Mouse (Mus musculus): Measurements from ENCODE around the gene Hmga1b.
"Not testable (repeated sequence)": the region's sequence is repeated elsewhere in the genome, so short reads cannot be mapped to it uniquely, and the experiment has no call there.

Gene Hmga1b

DNA sequence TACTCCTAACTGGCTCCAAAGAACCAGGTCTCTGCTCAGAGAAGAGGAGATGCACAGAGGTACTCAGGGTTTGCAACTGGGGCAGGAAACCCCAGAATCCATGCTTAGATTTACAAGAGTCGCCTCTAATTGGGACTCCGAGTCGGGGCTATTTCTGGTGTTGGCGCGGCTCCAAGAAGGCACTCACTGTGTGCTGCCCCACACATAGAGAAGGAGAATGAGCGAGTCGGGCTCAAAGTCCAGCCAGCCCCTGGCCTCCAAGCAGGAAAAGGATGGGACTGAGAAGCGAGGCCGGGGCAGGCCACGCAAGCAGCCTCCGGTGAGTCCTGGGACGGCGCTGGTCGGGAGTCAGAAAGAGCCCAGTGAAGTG, at the start of gene Hmga1b:
Gene Hmga1b, plus strand, starts transcription at position 123 of the 370 bp plus-strand sequence.
- DNase-seq, result not testable (repeated sequence)

DNA sequence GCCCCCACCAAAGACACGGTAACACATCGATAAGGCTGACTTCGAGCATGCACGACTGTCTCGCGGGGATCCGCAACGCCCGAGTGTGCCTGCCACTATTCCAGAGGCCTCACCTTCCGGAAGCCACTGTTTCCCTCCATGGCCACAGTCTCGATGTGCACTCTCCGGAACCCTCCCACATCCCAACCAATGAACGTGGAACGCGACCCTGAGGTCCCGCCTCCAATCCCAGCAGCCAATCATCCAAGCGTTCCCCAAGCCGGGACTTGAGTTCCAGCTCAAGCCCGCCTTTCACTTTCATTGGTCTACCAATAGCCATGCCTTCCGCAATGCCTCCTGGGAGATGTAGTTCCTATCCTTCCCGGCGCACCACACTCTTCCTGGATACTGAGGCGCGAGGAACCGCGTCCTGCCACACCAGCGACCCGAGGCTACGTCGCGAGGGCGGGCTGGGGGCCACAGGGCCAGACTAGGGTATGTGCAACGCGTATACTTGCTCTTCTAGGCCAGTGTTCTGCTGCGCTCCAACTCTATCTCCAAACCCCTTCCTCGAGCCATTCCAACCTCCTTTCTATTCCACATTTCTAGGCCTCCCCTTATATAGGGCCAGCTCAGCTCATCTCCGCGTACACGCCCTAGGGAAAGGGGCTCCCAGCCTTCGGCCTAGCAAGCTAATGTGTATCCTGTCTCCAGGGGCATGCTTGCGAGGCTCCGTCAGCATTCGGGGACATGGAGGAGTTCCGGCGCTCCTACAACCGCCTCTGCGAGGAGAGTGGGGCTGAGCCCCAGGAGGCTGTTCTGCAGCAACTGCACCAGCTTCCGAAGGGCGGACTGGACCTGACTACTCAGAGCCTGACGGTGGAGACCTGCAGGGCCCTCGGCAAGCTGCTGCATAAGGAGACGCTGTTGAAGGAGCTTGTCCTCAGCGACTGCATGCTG, 48.7 kb upstream of the Hmga1b start, which contains the start of the genes Cenpx and Lrrc45:
Gene Cenpx, minus strand, starts transcription at position 159 of the 939 bp plus-strand sequence.
Gene Lrrc45, plus strand, starts transcription at position 346 of the 939 bp plus-strand sequence.
- peak; percentile 99 for DNase-seq

DNA sequence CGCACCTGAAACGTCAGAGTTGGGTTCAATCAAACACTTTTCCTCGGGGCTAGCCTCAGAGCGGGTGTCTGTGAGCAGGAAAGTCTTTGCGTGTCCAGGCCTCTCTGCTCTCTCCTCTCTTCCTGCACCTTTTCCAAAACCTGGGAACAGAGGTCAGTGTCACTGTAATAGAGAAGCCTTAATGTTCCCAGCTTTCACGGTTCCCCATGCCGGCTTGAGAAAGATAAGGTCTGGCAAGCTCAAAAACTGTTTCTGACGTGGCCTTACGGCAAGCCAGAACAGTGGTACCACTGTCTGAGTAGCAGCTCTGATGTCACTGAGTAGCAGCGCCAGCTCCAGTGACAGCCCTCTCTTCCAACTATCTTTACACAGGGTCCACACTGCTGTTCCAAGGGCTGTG, 48.0 kb upstream of the Hmga1b start:
- no peak for DNase-seq

DNA sequence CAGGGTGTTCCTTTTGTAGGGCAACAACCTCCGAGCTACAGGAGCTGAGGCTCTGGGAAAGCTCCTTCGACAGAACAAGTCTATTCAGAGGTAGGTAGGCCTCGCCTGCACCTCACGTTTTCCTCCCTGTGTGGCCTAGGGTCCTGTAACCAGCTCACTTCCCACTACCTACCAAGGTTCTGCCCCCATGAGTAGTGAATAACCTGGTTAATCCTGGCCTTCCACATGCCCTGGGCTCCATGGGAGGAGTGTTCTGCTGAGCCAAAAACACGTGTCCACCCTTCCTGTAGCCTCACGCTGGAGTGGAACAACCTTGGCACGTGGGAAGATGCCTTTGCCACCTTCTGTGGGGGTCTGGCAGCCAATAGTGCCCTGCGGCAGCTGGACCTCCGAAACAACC, 47.5 kb upstream of the Hmga1b start:
- no peak for DNase-seq

DNA sequence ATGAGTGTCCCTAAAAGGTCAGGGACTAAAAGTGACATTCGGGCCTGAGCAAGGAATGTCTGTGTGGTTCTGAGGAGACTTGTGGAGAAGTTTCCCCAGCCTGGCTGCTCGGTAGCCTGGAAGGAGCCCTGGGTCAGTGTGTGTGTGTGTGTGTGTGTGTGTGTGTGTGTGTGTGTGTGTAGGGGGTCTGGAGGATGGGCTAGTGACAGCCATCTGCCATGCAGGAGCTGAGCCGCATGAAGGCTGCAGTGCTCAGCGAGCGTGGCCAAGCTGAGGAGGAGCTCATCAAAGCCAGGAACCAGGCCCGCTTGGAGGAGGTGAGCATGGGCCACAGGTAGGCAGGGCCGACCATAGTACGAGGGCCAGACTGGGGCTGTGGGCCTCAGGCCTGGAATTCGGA, 43.4 kb upstream of the Hmga1b start:
- DNase-seq, result no peak

DNA sequence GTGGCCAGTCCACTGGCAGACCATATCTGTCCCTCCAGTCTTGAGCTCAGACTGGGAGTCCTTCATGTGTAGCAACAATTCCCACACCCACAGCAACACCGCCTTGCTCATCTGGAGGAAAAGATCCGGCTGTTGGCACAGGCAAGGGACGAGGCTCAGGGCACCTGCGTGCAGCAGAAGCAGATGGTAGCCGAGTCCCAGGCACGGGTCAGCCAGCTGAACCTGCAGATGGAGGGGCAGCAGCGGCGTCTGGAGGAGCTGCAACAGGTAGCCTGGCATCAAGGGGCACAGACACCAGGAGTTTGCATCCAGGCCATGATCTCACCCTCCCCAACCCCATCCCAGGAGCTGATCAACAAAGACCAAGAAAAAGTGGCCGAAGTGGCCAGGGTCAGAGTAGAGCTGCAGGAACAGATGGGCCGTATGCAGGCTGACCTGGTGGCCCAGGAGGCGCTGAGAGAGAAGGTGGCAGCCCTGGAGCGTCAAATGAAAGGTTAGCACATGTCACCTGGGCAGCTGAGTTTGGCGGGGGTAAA, 42.7 kb upstream of the Hmga1b start:
- DNase-seq, result no peak

DNA sequence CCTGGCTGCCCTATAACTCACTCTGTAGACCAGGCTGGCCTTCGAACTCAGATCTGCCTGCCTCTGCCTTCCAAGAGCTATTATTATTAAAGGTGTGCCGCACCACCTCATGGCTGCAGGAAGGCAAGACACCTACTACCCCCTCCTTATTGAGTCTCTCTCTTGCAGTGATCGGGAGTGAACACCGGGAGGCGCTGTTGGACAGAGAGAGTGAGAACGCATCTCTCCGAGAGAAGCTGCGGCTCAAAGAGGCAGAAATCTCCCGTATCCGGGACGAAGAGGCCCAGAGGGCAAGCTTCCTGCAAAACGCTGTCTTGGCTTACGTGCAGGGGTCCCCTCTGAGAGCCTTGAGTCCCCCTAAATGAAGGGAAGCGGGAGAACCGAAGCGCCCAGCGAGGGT, 42.1 kb upstream of the Hmga1b start:
- DNase-seq, result peak; percentile 90

DNA sequence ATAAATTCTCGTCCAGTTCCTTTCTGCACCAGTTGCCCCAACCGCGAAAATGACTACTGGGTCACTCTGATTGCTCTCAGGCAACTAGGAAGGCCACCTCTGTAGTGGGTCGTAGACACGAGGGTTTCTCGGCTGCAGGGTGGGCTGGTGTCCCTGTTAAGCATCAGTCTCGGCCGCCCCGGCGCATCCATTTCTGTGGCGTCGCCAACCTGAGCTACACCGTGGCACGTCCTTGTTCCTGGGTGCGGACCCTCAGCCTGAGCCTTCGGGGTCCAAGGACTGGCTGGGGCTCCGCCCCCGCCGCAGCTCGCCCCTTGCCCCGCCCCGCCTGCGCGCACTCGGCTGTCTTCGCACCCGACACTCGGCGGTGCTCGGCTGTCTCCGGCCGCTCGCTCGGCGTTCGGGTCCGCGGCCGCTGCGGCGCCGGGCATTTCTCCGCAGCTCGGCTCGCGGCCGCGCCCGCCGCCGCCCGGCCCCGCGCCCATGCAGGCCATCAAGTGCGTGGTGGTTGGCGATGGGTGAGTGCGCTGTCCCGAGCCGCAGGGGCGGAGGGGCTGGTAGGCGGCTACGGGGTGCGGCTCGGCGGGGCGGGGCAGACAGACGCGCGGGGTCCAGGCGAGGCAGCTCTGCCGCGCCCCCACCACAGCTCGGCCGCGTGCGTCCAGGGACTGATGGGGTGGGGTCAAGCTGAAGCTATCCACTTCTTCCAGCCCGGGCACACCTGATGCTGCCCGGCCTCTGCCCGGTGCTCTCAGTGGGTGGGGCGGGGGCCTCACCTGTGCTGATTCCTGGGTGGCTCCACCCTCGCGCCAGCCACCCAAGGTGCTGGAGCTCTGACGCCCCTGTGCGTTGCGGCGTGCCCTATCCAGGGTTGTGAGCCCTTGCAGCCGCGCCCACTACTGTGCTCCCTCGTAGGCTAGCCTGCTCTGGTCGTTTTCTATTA, 41.2 kb upstream of the Hmga1b start, which contains the start of gene Rac3:
Gene Rac3, plus strand, starts transcription at position 347 of the 943 bp plus-strand sequence.
- peak; percentile 63 for DNase-seq

DNA sequence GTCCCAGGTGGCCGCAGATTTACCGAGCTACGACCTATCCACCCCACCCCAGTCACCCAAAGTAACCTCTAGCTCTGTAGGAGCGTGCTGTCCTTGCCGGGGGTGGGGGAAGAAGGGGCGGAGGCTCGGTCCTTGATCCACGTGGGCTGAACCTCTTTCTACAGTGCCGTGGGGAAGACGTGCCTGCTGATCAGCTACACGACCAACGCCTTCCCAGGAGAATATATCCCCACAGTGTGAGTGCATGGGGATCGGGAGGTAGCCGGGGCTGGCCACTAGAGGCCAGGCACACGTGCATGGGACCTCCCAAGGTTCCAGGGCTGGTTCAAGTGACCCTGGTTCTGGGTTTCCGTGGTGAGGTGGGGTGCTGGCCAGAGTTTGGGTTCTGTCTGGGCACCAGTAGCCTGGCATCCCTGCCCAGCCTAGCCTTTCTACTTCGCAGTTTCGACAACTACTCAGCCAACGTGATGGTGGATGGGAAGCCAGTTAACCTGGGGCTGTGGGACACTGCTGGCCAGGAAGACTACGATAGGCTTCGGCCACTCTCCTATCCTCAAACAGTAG, 40.4 kb upstream of the Hmga1b start:
- DNase-seq, result no peak

DNA sequence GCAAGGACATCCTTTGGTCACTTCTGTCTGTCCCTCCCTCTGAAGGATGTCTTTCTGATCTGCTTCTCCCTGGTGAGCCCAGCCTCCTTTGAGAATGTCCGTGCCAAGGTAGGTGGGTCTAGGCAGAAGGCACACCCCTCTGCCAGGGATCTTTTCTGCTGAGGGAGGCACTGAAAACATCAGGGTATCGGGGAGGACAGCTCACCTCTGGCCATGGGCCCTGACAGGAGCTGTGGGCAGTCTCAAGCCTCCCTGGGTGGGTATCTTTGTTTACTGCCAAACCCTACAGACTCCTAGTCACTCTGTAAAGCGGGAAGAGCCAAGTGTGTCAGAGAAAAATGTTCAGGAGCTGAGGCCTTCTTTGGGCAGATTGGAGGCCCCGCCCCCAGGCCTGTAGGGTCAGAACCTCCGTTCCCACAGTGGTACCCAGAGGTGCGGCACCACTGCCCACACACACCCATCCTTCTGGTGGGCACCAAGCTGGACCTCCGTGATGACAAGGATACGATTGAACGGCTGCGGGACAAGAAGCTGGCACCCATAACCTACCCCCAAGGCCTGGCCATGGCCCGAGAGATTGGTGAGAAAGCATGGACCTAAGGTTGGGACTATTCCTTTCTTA, 39.7 kb upstream of the Hmga1b start:
- DNase-seq, result no peak

DNA sequence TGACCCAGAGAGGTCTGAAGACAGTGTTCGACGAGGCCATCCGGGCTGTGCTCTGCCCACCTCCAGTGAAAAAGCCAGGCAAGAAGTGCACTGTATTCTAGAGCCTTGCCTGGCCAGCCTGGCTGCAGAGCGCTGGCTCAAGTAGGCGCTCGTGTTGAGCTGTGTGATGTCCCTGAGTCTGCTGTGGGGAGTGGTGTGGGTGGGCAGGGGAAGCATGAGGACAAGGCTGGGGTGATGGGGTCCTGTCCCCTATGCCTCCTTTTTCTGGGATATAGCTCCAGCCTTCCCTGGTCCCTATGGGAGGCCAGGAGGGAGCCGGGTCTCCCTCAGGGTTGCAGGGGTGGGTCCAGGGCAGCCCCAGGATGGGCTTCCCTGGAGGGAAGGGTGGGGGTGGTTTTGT, 39.1 kb upstream of the Hmga1b start:
- DNase-seq, result no peak

DNA sequence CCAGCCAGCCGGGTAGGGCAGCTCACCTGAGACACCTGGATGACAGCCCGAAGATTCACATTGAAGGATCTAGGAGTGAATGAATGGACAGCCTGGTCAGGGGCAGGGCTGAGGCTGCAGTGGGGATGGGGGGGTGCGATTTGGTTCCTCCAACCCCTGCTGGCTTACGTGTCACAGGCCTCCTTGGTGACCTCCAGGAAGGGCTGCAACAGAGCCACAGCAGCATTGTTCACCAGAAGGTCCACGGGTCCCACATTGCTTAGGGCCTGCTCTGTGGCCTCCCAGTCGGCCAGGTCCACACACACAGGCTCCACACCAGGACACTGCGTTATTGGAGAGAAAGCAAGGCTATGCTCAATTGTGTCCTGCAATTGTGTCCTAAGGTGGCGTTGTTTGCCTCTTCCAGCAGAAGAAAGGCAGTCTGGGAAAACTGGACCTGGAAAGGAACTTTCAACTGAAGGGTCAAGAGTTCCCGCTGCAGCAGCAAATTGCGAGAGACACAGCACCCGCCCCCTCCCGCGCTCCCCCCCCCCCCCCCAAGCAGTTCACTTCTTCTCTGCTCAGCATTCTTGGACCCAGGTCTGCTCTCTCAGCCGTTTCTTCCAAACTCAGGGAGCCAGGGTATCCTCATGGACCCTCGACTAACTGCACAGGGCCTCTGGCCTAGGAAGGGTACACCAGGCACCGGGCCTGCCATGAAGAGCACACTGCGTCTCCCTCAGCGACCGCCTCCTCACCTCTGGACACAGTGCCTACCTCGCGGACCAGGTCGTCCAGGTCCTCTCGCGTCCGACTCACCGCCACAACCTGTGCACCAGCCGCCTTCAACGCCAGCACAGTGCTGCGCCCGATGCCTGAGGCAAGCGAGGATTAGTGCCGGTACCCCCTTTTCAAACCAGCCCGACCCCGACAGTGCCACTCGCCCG, 36.1 kb upstream of the Hmga1b start:
- no peak for DNase-seq

DNA sequence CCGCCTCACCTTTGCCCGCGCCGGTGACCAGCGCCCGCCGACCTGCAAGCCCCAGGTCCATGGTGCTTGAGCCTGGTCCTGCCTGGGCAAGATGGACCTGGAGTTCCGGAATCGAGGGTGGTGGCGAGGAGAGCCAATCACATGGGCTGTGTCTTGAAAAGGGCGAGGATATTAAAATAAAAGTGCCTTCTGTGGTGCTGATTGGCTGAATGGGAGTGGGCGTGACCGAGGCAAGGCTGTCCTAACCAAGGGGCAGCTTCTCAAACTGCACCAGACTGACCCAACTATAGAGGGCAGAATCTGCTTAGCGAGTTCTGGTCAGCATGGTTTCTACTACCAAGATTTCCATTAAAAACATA, 35.4 kb upstream of the Hmga1b start, which contains the start of gene Dcxr:
Gene Dcxr, minus strand, starts transcription at position 113 of the 359 bp plus-strand sequence.
- peak; percentile 72 for DNase-seq

DNA sequence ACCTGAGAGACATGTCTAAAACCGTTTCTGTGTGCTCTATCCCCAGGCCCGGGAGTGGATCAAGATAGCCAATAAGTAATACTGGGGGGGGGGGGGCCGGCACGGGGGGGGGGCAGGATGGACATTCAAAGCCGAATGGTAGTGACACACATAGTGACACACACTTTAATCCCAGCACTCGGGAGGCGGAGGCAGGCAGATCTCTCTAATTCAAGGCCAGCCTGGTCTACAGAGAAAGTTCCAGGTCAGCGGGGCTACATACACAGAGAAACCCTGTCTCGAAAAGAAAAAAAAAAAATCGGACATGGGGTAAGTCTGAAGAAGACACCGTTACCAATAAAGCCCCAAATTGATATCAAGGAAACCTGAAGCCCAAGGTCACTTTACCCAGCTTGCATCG, 35.0 kb upstream of the Hmga1b start:
- no peak for DNase-seq

DNA sequence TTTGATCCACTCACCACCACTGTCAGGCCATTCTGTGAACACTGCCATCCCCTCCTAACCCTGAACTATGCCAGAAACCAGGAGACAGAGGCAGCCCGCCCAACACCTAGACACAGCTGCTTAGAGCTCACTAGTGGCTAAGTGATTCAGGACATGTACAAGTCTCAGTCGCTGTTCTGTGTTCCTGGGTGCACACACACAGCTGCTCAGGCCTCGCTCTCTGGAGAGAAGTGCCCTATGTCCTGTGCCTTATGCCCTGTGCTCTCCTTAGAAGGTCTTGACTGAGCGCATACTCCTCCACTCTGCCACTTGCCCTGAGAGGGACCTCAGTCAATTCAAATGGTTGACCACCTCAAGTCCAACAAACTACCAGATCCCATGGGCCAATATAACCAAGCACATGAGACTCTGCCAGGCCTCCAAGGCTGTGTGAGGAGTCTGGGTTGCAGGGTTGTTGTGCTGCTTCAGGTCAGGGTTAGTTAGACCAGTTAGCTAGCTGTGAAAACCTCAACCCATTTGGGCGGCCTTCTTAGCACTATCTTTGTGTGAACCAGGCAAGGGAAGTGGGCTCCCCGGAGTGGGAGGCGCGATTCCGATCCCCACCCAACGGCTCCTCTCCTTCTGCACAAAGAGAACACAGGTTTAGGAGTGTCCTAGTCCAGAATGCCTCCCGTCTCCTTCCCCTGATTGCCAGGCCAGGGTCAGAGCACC, 33.9 kb upstream of the Hmga1b start:
- no peak for DNase-seq

DNA sequence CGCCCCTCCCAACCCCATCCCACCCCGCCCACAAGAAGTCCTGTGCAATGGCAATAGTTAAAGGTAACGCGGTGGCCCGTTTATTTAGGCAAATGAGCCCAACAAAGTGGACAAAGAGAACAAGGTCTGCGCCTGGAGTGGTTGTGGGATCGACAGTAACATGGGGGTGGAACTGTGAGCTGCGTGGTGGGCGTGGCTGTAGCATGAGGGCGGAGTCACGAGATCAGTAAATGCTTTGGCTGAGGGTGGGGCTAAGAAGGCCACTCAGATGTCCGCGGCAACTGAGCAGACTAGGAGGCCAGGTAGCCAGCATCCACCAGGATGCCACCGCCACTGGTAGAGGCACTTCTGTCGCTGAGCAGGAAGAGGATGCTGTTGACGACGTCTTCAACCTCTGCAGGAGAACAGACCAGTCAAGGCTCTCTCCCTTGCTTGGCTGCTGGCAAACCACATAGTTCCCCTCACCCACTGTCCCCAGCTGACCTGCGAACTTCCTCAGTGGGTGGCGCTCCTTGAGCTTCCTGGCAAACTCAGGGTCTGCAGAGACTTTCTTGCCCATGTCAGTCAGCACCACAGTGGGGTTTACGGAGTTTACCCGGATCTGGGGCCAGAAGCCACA, 33.1 kb upstream of the Hmga1b start:
- DNase-seq, result not testable (repeated sequence)

DNA sequence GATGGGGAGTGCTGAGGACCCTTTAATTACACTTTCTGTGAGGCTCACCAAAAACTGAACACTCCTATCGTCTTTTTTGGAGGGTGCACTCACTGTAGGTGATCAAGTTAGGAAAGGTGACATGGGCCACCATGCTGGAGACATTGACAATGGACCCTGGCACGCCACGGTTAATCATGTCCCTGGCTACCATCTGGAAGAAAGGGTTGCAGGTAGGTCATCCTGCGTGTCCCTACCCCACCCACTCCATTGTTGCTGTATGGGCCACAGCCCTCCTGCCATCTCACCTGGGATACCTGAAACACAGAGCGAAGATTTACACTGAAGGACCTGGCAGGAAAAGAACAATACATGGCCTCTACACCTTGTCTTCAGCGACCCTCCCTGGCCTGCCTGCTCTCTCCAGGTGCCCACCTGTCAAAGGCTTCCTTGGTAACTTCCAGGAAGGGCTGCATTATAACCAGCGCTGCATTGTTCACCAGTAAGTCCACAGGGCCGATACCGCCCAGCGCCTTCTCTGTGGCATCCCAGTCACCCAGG, 32.2 kb upstream of the Hmga1b start:
- DNase-seq, result no peak

DNA sequence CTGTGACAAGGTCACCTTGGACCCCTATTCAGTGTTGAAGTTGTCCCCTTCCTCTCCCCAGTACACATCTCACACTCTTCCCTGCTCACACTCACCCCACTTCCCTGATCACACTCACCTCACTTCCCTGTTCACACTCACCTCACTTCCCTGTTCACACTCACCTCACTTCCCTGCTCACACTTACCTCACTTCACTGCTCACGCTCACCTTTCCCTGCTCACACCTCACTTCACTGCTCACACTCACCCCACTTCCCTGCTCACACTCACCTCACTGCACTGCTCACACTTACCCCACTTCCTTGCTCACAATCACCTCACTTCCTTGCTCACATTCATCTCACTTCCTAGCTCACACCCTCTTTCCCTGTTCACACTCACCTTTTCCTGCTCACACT, 31.2 kb upstream of the Hmga1b start:
- DNase-seq, result no peak

DNA sequence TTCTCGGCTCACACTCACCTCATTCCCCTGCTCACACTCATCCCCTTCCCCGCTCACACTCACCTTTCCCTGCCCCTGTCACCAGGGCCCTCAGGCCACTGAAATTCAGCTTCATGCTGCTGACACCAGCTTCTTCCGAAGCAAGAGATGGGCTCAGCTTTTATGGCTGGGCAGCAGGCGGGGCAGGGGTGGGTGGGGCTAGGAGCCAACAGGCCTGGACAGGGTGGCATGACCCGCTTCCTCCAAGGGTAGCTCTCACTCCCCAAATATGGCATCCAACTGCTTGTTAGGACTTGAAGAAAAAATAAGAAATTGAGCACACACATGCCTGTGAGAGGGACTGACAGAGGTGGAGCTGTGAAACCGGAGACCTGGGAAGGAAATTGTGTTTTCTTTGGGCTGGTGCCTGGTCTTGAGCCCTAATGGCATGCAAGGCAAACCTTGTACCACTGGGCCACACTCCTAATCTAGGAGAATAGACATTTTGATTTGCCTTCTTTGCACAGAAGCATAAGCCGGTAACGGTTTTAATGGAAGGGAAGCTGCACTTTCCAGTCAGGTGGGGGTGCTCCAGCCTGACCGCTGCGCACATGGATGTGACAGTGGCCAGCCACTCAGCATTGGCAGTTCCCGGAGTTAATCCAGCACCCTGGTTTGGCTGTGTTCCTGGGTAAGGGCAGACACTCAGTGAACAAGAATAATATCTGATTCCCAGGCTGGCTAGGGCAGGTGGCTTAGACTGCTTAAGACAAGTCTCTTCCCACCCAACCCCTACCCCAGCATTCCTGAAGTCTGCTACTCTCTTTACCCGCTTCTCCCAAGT, 30.5 kb upstream of the Hmga1b start, which contains the start of gene Cbr2:
Gene Cbr2, minus strand, starts transcription at position 257 of the 823 bp plus-strand sequence.
- no peak for DNase-seq
